Mouse (Mus musculus) liver (tissue): Measurements from ENCODE around the gene Grn.
"Not testable (repeated sequence)": the region's sequence is repeated elsewhere in the genome, so short reads cannot be mapped to it uniquely, and the experiment has no call there.

Experiments used
- DNase-seq: peaks from one replicate; pipeline ENCODE4 v3.0.0-alpha.2; 2020; ENCODE audit warnings: mixed read lengths

Gene Grn

GRCm38 (mm10) chr11:102401898-102402500 lies 28.1 kb upstream of the Grn start:
- DNase-seq, result no peak

- no peak for DNase-seq
Observed at GRCm38 (mm10) chr11:102403657-102404056, 26.5 kb upstream of the Grn start.

DNA sequence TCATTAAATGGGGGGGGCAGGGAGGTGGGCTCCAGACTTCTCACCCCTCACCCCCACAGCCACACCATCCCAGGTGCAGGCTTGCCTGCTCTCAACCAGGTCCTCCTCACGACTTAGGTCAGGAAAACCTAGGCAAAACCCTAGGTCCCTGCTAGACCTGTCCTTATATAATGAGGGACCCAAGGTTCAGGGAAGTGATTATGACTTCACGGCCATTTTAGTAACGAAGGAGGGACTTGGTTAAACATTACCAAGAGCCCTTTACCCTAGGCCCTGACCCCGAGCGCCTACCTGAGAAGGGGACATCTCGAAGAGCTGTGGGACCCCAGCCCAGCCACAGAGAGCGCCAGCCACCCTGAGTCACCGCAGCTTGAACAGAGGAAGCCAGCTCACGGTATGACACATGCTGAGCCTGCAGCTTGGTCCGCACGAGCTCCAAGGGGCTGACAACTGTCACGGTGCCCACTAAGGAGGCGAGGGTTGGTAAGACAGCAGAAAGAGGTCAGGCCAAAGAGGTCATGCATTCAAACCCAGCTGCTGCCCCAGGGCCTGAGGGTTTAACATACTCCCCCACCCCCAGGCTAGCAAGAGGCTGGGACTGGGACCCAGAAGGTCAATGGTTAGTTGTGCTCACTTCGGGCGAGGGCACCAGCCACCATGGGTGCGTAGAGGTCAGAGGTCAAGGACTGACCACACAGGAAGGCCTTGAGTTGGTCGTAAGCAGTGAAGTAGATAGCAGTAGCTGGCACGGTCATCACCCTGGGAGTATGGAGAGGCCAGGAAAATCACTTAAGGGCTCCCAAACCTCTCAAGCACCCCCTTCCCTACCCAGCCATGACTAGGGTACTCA lies 25.7 kb upstream of the Grn start:
- DNase-seq, result no peak

GRCm38 (mm10) chr11:102405544-102406285 lies 24.4 kb upstream of the Grn start:
- DNase-seq, result no peak

DNA sequence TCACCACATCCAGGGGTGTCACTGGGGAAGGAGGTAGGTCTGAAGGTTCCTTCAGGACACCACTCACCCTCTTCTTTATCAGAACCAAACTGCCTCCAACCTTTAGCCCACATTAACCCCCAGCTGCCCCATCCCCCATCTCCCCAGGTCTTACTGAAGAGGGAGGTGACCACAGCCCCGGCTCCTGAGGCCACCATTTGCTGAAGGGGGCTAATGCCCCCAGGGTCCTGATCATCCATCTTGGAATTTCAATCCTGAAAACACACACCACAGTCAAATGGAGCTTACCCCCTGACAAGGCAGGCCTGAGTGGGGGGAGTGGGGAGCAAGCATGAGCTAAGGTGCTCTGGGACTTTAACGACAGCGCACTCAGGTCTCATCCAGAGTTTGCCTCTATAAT lies 23.7 kb upstream of the Grn start:
- no peak for DNase-seq

DNA sequence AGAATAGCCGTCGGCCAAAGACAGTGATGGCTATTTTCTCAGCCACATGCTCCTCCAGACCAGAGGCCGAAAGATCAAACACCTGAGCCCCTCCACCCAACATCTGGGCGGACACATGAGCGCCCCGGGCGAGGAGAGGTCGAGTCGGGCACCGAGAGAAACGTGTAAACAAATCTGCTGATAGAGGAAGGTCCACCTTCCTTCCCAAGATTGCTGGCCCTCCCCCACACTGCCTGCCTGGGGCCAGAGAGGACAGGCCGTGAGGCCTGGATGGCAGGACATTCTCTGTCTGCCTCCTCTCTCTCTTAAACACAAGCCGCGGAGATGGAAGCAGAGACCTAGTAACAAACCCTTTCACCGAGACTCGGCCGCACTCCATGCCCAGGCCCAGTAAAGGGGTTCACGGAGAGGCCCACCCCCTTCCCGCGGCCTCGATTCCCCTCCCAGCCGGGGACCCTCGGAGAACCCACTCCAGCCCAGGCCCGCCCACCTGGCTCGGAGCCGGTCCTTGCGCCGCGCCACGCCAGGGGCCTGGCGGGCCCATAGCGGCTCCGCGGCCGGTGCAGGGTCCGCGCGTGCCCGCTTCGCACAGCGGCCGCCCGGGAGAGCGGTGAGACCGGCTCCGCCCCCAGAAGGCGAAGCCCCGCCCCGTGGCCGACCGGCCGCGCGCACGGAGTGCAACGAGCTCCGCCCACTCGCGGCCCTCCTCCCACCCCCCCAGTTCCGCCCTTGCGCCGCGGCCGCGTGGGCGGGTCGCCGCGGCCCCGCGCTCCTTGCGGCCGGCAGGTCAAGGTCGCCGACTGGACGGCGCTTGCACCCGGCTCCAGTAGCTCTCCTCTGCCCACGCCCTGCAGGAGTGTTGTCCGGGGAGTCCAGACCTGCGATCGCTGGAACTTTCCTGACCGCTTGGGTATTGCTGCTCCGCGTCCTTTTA lies 22.9 kb upstream of the Grn start:
- peak; percentile 97 for DNase-seq

DNA sequence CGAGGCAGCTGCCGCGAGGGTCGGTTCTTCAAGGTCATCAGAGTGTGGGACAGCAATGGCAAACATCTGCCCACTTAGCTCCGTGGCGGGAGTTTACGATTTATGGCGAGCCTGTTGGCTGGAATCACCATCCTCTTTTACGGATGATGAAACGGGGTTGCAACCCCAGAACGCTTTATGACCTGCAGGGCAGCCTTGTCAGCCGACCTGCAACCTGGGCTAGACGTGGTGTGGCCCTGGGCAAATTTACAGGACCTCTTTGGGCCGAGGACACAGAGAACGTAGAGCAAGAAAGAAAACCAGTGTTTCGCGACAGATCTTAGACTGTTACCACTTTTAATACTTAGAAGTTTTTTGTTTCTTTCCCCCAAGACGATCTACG lies 22.3 kb upstream of the Grn start, which contains the start of gene Slc25a39:
Gene Slc25a39, minus strand, starts transcription at position 113 of the 382 bp plus-strand sequence.
- no peak for DNase-seq

- peak; percentile 98 for DNase-seq
Observed at GRCm38 (mm10) chr11:102408344-102408876, 21.7 kb upstream of the Grn start.

- no peak for DNase-seq
Observed at GRCm38 (mm10) chr11:102408888-102409794, 21.0 kb upstream of the Grn start.

GRCm38 (mm10) chr11:102409795-102410330 lies 20.3 kb upstream of the Grn start:
- no peak for DNase-seq

DNA sequence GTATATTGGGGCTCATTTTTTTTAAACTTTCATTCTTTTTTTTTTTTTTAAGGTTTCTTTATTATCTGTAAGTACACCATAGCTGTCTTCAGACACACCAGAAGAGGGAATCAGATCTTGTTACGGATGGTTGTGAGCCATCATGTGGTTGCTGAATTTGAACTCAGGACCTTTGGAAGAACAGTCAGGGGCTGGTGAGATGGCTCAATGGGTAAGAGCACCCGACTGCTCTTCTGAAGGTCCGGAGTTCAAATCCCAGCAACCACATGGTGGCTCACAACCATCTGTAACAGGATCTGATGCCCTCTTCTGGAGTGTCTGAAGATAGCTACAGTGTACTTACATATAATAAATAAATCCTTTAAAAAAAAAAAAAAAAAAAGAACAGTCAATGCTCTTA lies 19.8 kb upstream of the Grn start:
- DNase-seq, result not testable (repeated sequence)

GRCm38 (mm10) chr11:102411061-102411460 lies 19.1 kb upstream of the Grn start:
- no peak for DNase-seq

DNA sequence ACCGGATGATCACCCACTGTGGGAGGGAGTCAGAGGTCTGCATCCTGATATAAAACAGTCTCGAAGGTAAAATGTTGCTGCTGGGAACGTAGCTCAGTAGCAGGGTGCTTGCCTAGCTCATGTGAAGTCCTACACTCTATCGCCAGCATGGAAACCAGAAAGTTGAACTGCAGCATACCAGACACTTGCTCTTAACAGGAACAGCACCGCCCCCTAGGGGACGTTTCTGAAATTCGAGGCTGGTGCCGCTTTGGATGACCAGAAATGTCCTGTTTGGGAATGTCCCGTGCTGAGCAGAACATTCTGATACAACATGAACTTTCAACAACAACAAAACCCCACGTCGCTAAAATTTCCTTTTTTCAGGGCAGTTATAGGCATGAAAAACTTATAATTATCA lies 18.4 kb upstream of the Grn start:
- peak; percentile 95 for DNase-seq

DNA sequence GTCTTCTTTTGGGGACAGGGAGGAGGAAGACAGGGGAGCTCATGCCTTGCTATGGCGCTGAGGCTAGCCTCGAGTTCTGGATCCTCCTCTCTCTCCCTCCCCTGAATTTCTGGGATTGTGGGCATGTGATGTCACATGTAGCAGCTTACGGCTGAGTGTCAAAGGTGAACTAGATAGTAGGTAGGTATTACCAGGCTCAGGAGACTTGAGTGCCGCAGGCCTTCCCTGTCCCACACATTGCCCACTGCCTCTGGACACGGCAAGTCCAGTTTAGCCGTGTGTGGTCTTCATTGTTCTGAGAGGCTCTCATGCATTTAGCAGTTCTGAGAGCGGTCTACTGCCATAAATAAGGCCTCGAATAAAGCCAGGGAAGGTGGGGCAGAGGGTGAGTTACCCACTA lies 17.1 kb upstream of the Grn start:
- DNase-seq, result no peak

DNA sequence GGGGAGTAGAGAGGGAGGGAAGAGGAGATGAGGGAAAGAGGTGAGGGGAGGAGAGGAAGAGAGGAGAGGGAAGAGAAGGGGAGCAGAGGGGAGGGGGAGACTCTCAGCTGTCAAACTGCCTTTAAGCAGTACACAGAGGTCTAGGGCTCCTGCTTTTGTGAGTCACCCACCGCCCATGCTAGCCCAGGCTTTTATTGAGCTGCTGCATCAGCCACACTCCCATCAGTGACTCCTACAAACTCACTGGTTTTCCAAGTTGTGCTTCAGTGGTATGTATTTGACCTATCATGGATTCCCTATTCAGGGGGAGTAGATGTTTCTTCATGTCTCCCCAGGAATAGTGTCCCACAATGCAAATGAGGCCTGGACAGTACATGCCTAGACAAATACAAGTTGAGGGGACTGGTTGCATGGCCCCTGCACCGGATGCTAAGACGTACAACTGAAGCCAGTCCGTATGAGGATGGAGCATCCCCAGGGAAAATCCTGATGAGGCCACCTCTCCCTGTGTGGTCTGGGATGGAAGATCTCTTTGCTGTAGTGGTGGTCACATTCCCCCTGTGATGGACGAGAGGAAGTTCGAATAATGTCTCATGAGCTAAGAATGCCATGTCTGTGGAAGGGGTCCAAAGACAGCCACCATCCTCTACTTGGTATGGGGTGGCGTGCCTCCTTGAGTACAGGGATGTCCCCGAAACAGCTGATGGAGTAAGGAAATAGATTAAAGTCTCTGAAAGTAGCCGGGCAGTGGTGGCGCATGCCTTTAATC lies 14.9 kb upstream of the Grn start:
- DNase-seq, result no peak

DNA sequence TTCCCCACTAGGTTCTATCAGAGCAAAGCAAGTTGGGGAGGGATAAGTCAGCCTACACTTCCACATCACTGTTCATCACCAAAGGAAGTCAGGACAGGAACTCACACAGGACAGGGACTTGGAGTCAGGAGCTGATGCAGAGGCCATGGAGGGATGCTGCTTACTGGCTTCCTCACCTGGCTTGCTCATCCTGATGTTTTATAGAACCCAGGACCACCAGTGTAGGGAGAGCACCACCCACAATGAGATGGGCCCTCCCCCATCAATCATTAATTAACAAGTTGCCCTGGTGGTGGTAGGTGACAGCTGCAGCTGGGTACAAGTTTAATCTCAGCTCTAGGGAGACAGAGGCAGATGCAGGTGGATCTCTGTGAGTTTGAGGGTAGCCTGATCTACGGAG lies 13.0 kb upstream of the Grn start:
- DNase-seq, result no peak

DNA sequence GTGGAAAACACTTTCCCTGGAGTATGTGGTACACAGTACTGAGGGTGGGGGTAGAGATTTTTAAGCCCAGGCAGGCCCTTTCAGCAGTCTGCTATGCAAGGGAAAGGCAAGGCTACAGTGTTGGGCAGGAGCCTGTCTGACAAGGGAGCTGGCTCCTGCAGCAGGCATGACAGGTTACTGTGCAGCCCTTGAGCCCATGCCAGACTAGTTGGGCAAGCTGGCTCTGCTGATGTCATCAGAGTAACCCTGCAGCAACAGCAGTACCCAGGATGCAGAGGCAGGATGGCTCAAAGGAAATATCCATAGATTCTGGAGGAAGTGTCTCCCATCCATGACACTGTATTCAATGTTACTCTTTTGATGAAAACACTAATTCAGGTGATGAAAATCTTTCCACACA lies 11.2 kb upstream of the Grn start:
- DNase-seq, result no peak

DNA sequence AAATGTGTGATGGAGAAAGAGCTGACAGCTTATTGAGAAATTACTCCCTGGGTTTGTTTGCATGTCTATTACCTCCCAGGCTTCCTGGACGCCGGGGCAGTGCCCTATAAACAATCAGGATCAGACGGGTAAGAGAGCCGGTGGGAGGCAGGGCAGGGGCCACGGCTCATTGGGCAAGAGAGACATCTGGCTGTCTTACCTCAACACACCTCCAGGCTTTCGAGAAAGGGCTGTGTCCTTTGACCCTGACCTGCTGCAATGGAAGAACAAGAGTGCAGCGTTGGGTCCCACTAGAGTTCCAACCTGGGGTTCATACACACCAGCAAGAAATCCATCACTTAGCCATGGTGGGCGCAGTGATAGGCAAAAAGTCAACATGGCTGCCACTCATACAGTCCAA lies 8.6 kb upstream of the Grn start:
- no peak for DNase-seq

GRCm38 (mm10) chr11:102424666-102425065 lies 5.4 kb upstream of the Grn start:
- no peak for DNase-seq
